Mouse (Mus musculus) common myeloid progenitor, adult 5-6 weeks (primary cell): ENCODE measurements around the gene Slc12a5. TPM values are rescaled to one million over a fixed set of nuclear protein-coding genes. Genes with fewer than 3 reads are reported as not detected.
A peak's percentile ranks its signal among the peaks of the same experiment; 100 is the strongest.

Experiments used
- ATAC-seq: replicated peaks from 2 replicates; pipeline ENCODE4 v1.8.0; 2016; ENCODE audit warnings: low read depth, mild to moderate bottlenecking, moderate TSS enrichment, inconsistent platforms; ENCODE audit not compliant: poor library complexity, severe bottlenecking
- total RNA-seq: library from RNA; stranded (forward); fragments of 200-1000, 187-1606 nt; gene quantifications from 2 replicates; pipeline ENCODE4 v1.2.3, GENCODE M21; 2017

Slc12a5 gene
- total RNA-seq, 1 experiment from 2014 or later, result 4.2 TPM

- peak; percentile 85 for ATAC-seq
Measured at GRCm38 (mm10) chr2:164942692-164943290, 17.8 kb upstream of the Slc12a5 start.

GRCm38 (mm10) chr2:164947506-164947905 is 13.1 kb upstream of the Slc12a5 start:
- ATAC-seq, result no peak

GRCm38 (mm10) chr2:164947930-164948329 is 12.7 kb upstream of the Slc12a5 start:
- peak; percentile 26 for ATAC-seq

- no peak for ATAC-seq
Measured at GRCm38 (mm10) chr2:164948962-164949361, 11.6 kb upstream of the Slc12a5 start.

- ATAC-seq, result no peak
Measured at GRCm38 (mm10) chr2:164950501-164950900, 10.1 kb upstream of the Slc12a5 start.

- no peak for ATAC-seq
Measured at GRCm38 (mm10) chr2:164951745-164952144, 8.9 kb upstream of the Slc12a5 start.

- ATAC-seq, result no peak
Measured at GRCm38 (mm10) chr2:164952448-164952847, 8.2 kb upstream of the Slc12a5 start.

GRCm38 (mm10) chr2:164953224-164953623 is 7.4 kb upstream of the Slc12a5 start:
- peak; percentile 78 for ATAC-seq

GRCm38 (mm10) chr2:164955725-164956124 is 4.9 kb upstream of the Slc12a5 start:
- ATAC-seq, result no peak

- no peak for ATAC-seq
Measured at GRCm38 (mm10) chr2:164956195-164956594, 4.4 kb upstream of the Slc12a5 start.

- no peak for ATAC-seq
Measured at GRCm38 (mm10) chr2:164957548-164958315, 2.9 kb upstream of the Slc12a5 start.

- peak; percentile 47 for ATAC-seq
Measured at GRCm38 (mm10) chr2:164961506-164962182, 1.0 kb downstream of the Slc12a5 start.

GRCm38 (mm10) chr2:164962183-164962580 is 1.6 kb downstream of the Slc12a5 start:
- no peak for ATAC-seq

GRCm38 (mm10) chr2:164964242-164964894 is 3.8 kb downstream of the Slc12a5 start:
- ATAC-seq, result no peak

GRCm38 (mm10) chr2:164964981-164965380 is 4.4 kb downstream of the Slc12a5 start:
- no peak for ATAC-seq

- no peak for ATAC-seq
Measured at GRCm38 (mm10) chr2:164966381-164966780, 5.8 kb downstream of the Slc12a5 start.

GRCm38 (mm10) chr2:164967193-164967592 is 6.6 kb downstream of the Slc12a5 start:
- no peak for ATAC-seq

GRCm38 (mm10) chr2:164967761-164968440 is 7.3 kb downstream of the Slc12a5 start:
- ATAC-seq, result 0 out of 2 replicates have a peak, but pooled peaks have one; percentile 5

- peak; percentile 76 for ATAC-seq
Measured at GRCm38 (mm10) chr2:164968451-164968851, 7.8 kb downstream of the Slc12a5 start.

- no peak for ATAC-seq
Measured at GRCm38 (mm10) chr2:164969348-164969781, 8.8 kb downstream of the Slc12a5 start.
